Mouse (Mus musculus) frontal cortex, adult 2 months (tissue): Measurements from ENCODE around the gene Birc6. TPM values are rescaled to one million over a fixed set of nuclear protein-coding genes. Genes with fewer than 3 reads are reported as not detected.
"Not testable (repeated sequence)": the region's sequence is repeated elsewhere in the genome, so short reads cannot be mapped to it uniquely, and the experiment has no call there.

Experiments used
- DNase-seq, 2 experiments: peaks; one replicate each; pipeline ENCODE4 v3.0.0; 2022; ENCODE audit warnings: low spot score in 1 of 2; ENCODE audit errors: extremely low spot score in 1 of 2
- polyA plus RNA-seq: library from polyadenylated mRNA; depleted of rRNA; stranded (reverse); fragments of >200 nt; gene quantifications from 2 replicates; pipeline ENCODE4 v1.2.3, GENCODE M21; 2012

Gene Birc6
- polyA plus RNA-seq, 1 experiment = 88.3 TPM

DNA sequence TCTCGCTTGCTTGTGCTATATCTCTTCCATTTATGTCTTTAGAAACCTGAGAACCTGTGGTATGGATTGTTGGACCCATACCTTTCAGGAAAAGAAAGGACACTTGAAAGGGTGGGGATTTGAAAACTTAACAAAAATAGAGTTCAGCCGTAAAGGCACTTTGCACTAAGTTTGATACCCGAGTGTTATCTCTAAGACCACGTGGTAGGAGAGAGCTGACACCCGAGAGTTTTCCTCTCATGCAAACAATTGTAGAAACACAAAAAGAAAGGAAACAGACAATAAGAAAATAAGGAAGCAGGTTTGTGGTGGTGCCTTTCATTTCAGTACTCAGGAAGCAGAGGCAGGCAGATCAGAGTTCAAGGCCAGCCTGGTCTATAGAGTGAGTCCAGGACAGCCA lies 26.0 kb downstream of the Birc6 start:
- no peak for DNase-seq

DNA sequence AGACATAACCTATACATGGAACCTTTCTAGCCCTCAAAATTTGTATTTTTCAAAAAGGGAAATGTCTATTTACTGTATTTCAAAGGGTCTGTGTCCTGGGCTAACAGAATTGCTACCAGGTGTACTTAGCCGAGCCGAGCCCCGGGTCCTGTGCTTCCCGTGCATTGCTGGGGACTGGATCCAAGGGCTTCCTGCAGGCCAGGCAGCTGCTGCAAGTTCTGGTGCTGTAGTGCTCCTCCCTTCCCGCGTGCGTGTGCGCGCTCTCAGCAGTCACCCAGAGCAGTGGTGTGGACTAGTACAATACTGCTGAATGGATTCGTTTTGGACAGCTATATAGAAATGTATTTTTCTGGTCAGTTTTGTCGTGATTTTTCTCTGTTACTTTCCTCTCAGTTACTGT lies 31.8 kb downstream of the Birc6 start:
- DNase-seq = no peak

DNA sequence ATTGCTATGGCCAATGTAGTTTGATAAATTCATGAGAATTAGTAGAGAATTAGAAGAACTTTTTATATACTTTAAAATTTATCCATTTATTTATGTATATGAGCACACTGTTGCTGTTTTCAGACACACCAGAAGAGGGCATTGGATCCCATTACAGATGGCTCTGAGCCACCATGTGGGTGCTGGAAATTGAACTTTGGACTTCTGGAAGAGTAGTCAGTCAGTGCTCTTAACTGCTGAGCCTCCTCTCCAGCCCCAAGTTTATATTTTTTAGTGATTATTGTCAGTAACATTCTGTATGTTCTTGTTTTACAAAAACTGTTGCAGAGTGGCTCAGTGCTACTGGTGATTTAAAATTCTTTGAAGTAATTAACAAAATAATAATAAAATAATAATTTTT lies 36.1 kb downstream of the Birc6 start:
- no peak for DNase-seq

DNA sequence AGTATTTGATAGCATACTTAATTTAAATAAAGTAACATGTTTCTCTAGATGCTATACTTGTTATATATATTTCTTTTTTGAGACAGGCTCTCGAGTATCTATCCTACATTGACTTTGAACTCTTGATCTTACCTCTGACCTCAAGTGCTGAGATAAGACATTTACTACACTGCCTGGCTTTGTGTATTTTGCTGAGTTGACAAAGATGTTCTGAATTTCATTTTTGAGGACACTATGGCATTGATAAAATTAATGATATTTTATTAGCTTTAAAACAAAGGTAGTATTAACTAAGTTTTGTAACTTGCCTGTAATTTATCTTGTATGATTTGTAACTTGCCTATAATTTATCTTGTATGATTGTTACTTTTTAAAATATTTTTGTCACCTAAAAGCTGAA lies 41.1 kb downstream of the Birc6 start:
- no peak for DNase-seq

DNA sequence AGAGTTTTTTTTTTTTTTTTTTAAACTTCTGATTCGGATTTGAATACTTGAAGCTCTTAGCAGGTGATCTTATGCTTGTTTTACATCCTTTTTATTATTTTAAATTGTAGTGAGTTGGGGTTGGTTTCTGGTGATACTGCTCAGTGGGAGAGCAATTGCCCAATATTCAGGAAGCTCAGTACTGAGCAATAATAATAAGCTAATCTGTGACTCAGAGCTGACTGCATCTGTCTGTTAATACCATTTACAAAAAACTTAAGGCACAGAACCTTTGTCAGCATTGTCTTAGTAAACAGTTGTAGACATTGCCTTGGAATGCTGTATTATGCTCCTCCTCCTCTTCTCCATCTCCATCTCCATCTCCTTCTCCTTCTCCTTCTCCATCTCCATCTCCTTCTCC lies 42.5 kb downstream of the Birc6 start:
- no peak for DNase-seq

DNA sequence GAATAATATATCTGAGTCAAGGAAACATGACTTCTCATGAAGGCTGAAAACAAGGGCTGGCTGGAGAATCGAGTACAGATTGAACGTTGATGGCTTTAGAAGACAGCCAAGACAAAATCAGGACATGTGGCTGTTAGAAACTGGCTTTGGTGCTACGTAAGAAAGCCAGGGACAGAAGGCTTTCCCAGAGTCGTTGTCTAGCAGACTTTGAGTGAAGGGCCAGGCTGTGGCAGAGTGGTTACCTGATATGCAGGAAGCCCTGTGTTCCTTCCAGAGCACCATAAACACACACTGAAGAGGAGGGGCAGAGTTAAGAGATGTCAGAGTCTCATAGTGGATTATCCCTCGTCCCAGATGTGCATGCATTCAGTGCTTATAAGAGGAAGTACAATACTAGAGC lies 49.1 kb downstream of the Birc6 start:
- DNase-seq = no peak

DNA sequence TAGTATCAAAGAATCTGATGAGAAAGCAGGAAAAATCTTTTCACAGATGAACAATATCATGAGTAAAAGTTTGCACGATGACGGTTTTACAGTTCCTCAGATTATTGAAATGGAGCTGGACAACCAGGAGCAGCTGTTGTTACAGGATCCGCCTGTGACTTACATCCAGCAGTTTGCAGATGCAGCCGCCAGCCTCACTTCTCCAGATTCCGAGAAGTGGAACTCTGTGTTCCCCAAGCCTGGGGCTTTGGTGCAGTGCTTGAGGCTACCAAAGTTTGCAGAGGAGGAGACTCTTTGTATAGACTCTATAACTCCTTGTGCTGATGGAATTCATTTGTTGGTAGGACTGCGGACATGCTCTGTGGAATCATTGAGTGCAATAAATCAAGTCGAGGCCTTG lies 51.5 kb downstream of the Birc6 start:
- no peak for DNase-seq

DNA sequence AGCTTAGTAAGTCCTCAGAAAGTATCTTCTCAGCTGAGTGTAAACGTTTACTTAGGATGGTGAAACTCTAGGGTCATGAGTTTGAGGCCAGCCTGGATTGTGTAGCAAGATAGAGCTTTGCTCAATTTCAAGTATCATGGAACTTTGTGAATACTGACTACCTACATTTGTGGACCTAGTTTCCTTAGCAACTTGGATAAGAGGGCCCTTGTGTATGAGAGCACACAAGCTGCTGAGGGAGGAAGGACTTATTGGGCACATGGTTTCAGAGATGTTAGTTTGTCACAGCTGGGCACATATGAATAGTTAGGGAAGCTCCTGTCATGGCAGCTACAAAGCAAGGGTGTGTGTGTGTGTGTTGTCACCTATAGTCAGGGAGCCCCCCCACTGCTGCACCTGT lies 52.6 kb downstream of the Birc6 start:
- DNase-seq = no peak

DNA sequence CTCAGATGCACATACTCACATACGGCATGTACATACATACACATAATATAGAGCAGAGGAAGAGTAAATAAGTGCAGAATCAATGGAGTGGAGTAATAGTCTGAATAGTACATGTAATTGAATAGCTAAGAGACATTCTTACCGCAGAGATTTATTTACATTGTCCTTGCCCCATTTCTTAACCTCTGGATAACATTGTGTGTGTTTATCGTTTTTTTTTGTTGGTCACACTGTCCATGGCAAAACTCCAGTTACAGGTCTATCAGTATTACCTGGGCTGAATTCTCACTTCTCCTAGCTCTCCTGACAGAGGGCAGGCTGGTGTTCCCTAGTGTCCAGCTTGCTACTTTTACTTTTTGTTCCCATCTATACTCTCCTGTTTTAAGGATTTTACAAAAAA lies 58.7 kb downstream of the Birc6 start:
- DNase-seq = no peak

DNA sequence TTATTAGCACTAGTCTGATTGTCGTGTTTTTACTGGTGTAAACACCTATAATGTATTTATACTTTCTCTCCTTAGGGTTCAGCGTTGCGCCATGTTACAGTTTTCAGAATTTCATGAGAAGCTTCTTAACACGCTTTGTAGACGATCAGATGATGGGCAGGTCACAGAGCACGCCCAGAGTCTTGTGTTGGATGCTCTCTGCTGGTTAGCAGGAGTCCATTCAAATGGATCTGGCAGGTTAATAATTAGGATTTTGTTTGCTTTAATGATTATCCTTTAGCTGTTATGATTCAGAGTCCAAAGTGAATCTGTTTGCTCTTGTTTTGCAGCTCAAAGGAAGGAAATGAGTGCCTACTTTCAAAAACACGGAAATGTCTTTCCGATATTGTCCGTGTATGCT lies 70.8 kb downstream of the Birc6 start:
- DNase-seq = no peak

DNA sequence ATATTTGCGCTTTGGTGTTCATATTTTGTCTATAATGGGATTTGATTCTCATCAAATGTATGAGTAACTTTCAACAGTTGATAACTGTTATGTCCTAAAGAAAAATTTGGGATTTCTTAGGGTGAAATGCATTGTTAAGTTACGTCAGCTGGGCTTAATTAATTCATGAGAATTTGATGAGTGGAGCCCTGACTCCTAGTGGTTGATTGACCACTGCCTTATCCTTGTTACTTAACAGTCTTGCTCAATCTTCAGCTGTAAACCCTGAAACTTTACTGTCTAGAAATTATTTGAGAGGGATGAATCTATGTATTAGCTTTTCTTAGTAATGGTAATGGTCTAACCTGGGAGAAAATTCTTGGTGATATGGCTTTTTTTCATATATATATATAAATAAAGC lies 71.3 kb downstream of the Birc6 start:
- no peak for DNase-seq

DNA sequence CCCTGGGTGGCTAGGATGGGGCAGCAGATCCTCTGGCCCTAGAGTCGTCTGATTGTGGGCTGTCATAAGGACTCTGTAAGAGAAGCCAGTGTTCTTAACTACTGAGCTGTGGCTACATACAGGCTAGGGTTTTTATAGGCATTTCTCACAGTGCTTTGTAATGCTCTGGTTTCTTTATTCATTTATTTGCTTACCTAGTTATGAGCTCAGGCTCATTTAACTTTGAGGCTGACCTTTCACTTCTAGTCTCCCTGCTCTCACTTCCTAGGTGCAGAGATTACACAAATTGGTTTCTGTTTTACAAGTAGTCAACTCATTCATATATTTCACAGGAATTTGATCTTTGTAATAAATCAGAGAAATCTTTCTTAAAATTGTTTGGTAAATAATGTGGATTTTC lies 73.1 kb downstream of the Birc6 start:
- no peak for DNase-seq

DNA sequence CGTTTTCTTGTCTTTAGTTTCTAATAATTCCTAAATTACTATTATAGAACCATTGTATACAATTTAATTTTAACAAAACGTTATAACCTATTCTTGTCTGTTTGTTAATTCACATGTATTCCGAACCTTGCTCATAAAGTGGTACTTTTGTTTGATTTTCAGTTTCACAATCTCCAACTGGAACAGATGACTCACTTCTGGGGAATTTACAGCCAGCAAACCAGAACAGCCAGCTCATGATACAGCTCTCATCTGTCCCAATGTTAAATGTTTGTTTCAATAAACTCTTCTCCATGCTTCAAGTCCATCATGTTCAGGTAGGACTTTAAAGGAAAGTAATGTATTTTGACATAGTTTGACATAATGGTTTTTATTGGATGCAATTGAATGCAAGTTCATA lies 102.7 kb downstream of the Birc6 start:
- DNase-seq = peak in 1 of 2 experiments; percentile 17

DNA sequence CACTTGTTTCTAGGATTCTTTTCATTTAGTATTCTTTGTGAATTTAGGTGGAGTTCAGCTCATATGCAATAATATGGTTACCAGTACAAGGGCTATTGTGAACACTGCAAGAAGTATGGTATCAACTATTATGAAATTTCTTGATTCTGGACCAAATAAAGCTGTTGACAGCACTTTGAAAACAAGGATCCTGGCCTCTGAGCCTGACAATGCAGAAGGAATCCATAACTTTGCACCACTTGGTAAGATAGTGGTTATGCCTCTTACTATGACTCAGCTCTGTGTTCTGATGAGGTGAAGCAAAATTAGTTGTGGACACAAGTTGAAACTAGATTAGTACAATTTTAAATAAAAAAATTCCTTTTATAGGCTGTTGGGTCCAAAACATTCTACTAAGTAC lies 114.3 kb downstream of the Birc6 start:
- DNase-seq = no peak

DNA sequence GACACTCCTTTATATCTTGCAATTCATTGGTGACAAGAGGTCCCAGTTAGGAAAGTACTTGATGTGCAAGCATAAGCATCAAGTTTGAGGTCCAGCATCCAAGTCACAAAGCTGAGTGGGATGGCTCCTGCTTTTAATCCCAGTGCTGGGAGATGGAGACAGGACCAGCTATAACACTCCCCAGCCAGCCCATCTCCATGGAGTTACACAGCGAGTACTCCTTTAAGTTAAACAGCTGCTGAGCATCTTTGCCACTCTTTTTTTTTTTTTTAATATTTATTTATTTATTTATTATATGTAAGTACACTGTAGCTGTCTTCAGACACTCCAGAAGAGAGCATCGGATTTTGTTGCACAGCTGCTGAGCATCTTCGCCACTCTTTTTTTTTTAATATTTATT lies 130.3 kb downstream of the Birc6 start:
- no peak for DNase-seq

DNA sequence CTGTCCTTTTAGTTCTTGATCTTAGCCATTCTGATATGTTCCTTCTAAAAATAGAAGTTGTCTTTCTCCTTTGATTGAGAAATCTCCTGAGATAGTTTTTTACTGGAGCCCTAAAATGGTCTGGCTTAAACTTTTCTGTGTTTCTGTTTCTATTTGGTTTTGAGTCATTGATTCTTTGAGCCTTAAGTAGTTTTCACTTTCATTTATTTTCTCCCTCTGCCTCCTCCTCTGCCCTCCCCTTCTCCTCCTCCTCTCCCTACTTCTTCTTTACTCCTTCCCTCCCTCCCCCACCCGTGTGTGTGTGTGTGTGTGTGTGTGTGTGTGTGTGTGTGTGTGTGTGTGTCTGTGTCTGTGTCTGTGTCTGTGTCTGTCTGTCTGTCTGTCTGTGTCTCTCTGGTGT lies 139.9 kb downstream of the Birc6 start:
- no peak for DNase-seq

DNA sequence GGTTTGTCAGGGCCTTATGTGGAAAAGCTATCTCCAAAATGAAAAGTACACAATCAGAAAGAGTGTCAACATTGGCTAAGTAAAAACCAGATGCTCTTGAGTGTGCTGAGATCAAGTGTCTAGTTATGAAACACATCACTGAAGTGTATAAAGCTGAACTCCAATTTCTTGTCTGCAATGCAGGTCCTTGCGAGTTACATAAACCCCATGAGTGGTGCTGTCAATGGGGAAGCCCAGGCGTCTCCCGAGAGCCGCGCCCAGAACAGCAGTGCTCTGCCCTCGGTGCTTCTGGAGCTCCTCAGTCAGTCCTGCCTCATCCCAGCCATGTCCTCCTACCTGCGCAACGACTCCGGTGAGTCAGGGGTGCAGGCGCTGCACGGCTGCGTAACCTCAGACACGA lies 141.9 kb downstream of the Birc6 start:
- no peak for DNase-seq

DNA sequence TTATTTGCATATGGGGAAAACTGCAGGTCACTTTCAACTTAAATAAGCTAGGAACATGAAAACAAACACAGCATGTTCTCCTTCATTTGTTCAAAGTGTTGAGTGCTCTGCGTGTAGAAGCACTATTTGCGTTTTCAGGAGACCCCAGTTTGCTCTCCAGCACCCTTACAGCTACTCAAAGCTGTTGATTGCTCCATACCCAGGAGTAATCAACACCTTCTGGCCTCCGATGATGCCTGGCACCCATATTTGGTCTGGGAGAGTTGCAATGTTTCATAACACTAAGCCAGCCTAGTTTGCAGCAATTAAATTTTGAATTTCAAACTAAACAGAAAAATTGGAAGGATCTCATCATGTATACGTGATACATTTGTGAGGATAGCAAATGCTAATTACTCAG lies 144.4 kb downstream of the Birc6 start:
- no peak for DNase-seq

DNA sequence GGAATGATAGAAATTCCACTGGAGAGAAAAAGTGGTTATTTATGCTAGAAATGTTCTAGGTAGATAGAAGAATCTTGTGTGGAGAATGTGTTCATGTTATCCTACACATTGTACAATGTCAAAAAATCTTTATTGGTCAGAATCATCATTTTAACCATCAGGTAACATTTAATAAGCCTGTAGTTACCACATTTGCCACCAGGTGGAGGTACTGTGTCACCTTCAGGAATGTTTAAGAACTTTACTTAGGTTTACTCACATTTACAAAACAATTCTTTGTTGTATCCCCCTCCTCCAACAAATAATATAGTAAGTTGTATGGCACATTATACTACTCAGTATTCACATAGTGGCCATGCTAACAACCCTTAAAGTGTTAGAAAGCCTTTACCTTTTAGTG lies 145.2 kb downstream of the Birc6 start:
- DNase-seq = peak in 1 of 2 experiments; percentile 75

DNA sequence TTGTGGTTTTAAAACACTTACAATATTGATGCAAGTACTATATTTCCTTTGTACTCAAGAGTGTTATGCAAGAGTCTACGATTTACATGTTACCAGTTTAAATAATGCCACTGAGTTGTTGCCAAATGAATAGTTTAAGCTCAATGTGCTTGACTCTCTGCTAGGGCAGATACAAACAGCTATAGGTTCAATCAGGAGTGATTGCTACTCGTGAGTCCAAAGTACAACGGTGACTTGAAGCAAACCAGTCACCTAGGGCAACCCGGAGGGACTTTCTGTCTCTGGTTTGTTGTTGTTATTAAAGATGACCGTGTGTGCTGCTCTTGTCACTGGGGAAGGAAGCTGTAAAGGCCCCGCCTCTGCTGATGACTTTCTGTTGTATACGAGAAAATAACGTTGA lies 150.0 kb downstream of the Birc6 start:
- no peak for DNase-seq

DNA sequence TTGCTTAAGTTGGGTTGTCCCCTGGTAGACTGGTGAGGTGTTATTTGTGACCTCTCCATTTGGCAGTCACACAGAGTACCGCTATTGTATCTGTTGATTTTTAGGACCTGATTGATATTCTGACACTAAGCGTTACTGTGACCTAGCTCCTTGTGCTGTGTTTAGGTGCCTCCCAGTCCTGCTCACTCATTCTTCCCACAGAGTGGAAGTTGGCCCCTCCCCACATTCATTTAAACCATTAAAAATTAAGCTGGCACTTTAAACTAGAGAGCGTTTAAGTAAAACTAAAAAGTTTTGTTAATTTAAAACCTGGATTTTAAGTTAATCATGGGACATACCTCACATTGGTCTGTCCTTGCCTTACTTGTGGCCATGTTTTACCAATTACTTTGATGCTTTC lies 156.8 kb downstream of the Birc6 start:
- no peak for DNase-seq

DNA sequence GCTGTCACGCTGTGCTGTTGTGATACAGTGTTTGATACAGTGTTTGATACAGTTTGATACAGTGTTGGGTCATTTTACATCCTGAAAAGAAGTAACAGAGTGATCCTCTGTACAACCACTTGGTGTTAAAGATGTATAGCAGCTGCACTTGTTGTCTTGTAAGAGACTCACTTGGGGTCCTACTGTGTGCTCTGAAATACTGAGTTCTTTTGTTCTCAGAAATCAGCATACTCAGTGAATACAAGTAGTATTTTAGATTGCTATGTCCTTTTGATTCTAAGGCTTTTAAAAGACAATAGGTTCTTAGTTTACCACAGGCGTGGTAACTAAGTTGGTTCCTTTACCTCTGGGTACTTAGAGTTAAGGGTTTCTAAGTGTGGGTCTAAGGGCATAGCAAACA lies 160.5 kb downstream of the Birc6 start:
- DNase-seq = no peak

DNA sequence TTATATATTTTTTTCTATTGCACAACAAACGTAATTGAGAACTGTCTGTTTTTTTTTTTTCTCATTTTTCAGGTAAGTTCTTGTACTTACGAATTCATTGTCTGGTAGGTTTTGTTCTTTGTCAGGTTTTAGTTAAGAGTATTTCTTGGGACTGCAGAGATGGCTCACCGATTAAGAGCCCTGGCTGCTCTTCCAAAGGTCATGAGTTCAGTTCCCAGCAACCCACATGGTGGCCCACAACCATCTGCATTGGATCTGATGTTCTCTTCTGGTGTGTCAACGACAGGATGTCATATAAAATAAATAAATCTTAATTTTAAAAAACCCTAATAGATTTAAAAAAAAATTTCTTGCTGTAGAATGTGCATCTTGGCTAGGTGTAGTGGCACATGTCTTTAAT lies 161.3 kb downstream of the Birc6 start:
- no peak for DNase-seq

DNA sequence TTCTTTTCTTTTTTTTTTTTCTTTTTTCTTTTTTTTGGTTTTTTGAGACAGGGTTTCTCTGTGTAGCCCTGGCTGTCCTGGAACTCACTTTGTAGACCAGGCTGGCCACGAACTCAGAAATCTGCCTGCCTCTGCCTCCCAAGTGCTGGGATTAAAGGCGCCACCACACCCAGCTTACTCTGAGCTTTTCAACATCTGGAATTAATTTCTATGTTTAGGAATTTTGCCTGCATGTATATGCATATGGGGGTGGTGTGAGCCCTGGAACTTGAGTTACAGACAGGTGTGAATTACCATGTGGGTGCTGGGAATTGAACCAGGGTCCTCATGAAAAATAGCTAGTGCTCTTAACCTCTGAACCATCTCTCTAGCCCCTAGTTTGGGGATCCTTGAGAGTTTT lies 173.6 kb downstream of the Birc6 start:
- DNase-seq = not testable (repeated sequence)
